Mouse (Mus musculus) stomach, embryonic 16.5 days (tissue): ENCODE measurements at regions not wholly inside any gene's neighbourhood (a gene's known extent, or its start where the extent isn't known, plus 50 kb on each side); places are given as distances from the start of the nearest gene placed in this dataset.
"Not testable (repeated sequence)": the region's sequence is repeated elsewhere in the genome, so short reads cannot be mapped to it uniquely, and the experiment has no call there.

Experiments used
- ATAC-seq: fragments of 200-750 bp; cut with Nextera tagmentation; 2 replicates; pipeline ENCODE4 v1.8.0; 2017; ENCODE audit warnings: moderate number of reproducible peaks, moderate TSS enrichment; ENCODE audit not compliant: insufficient read depth, low FRiP score
- H3K27ac ChIP-seq: fragments of 300-500 bp; sonication (generic); 2 replicates; pipeline ENCODE4 v1.5.1; 2014; ENCODE audit warnings: low read length
- H3K27me3 ChIP-seq: fragments of 300-500 bp; sonication (generic); 2 replicates; pipeline ENCODE4 v1.6.1; 2014; ENCODE audit warnings: low read length, control low read depth, mixed read lengths; ENCODE audit not compliant: control insufficient read depth, insufficient read depth
- H3K36me3 ChIP-seq: fragments of 300-500 bp; sonication (generic); 2 replicates; pipeline ENCODE4 v1.6.1; 2014; ENCODE audit warnings: low read length; ENCODE audit not compliant: control insufficient read depth, insufficient read depth
- H3K4me1 ChIP-seq: fragments of 300-500 bp; sonication (generic); 2 replicates; pipeline ENCODE4 v1.6.1; 2014; ENCODE audit warnings: low read length, control low read depth, mixed read lengths; ENCODE audit not compliant: control insufficient read depth, insufficient read depth
- H3K4me2 ChIP-seq: fragments of 300-500 bp; sonication (generic); 2 replicates; pipeline ENCODE4 v1.6.1; 2014; ENCODE audit warnings: low read depth, low read length, mixed read lengths
- H3K4me3 ChIP-seq: fragments of 300-500 bp; sonication (generic); replicated peaks from 2 replicates; pipeline ENCODE4 v1.5.1; 2014; ENCODE audit warnings: mild to moderate bottlenecking, low read length
- H3K9ac ChIP-seq: fragments of 300-500 bp; sonication (generic); 2 replicates; pipeline ENCODE4 v1.6.1; 2014; ENCODE audit warnings: low read length
- H3K9me3 ChIP-seq: fragments of 300-500 bp; sonication (generic); replicated peaks from 2 replicates; pipeline ENCODE4 v1.6.1; 2016; ENCODE audit warnings: low read length, control low read depth; ENCODE audit not compliant: control insufficient read depth
- WGBS: fragments of 180-500 bp; shearing (Covaris S2); extraction: QIAGEN DNeasy Blood & Tissue Kit; methylation state at CpG from one replicate; pipeline ENCODE4 v1.1.7; 2014; 5-methylcytosine and 5-hydroxymethylcytosine counted together

- Histone ChIP-seq H3K27me3 (no peaks in the 10 kb centered on the region), H3K9ac (no peak overlapping the region), H3K4me1 (no peaks in the 10 kb centered on the region), H3K4me3 (no peak overlapping the region), H3K36me3 (no peaks in the 10 kb centered on the region), H3K9me3 (peaks cover 7% of the 10 kb centered on the region; the same call in 1 of the 2 replicates), H3K27ac (no peak overlapping the region), H3K4me2 (no peak overlapping the region)
- WGBS: 84% methylated on average over 5 of the region's 5 CpGs
- ATAC-seq: no peak
Measured at GRCm38 (mm10) chr17:48698456-48698855, 233.7 kb upstream of the Lrfn2 start.

- H3K27me3 ChIP-seq: no peaks in the 10 kb centered on the region
- H3K4me2 ChIP-seq: no peak overlapping the region
- H3K36me3 ChIP-seq: no peaks in the 10 kb centered on the region
- H3K9me3 ChIP-seq: peaks cover 7% of the 10 kb centered on the region; the same call in 1 of the 2 replicates
- no peak overlapping the region for H3K9ac ChIP-seq
- WGBS: 26% methylated on average over 10 of the region's 10 CpGs
- H3K27ac ChIP-seq: no peak overlapping the region
- H3K4me3 ChIP-seq: no peak overlapping the region
- ATAC-seq: no peak
- no peaks in the 10 kb centered on the region for H3K4me1 ChIP-seq
Measured at GRCm38 (mm10) chr17:48700591-48700990, 231.6 kb upstream of the Lrfn2 start.

- H3K36me3 ChIP-seq: no peaks in the 10 kb centered on the region
- H3K4me3 ChIP-seq: no peak overlapping the region
- no peak overlapping the region for H3K4me2 ChIP-seq
- no peaks in the 10 kb centered on the region for H3K4me1 ChIP-seq
- no peak overlapping the region for H3K27ac ChIP-seq
- 81% methylated on average over 4 of the region's 4 CpGs for WGBS
- no peaks in the 10 kb centered on the region for H3K27me3 ChIP-seq
- no peak for ATAC-seq
- H3K9me3 ChIP-seq: no peaks in the 10 kb centered on the region
- no peak overlapping the region for H3K9ac ChIP-seq
Measured at GRCm38 (mm10) chr17:48720506-48720905, 211.7 kb upstream of the Lrfn2 start.

- WGBS: 67% methylated on average over 10 of the region's 10 CpGs
- H3K27ac ChIP-seq: no peak overlapping the region
- no peaks in the 10 kb centered on the region for H3K4me1 ChIP-seq
- H3K4me2 ChIP-seq: no peak overlapping the region
- no peak for ATAC-seq
- H3K9me3 ChIP-seq: no peaks in the 10 kb centered on the region
- H3K9ac ChIP-seq: no peak overlapping the region
- H3K4me3 ChIP-seq: no peak overlapping the region
- H3K27me3 ChIP-seq: no peaks in the 10 kb centered on the region
- no peaks in the 10 kb centered on the region for H3K36me3 ChIP-seq
Measured at GRCm38 (mm10) chr17:48723286-48723685, 208.9 kb upstream of the Lrfn2 start.

- H3K36me3 ChIP-seq: no peaks in the 10 kb centered on the region
- H3K4me3 ChIP-seq: no peak overlapping the region
- H3K27ac ChIP-seq: no peak overlapping the region
- H3K4me1 ChIP-seq: no peaks in the 10 kb centered on the region
- no peaks in the 10 kb centered on the region for H3K9me3 ChIP-seq
- no peak overlapping the region for H3K9ac ChIP-seq
- H3K27me3 ChIP-seq: no peaks in the 10 kb centered on the region
- ATAC-seq: peak; percentile 17; the same call in 1 of the 2 replicates
- 70% methylated on average over 11 of the region's 11 CpGs for WGBS
- H3K4me2 ChIP-seq: no peak overlapping the region
Measured at GRCm38 (mm10) chr17:48724513-48725112, 207.6 kb upstream of the Lrfn2 start.

- Histone ChIP-seq H3K4me2 (no peak overlapping the region), H3K27ac (no peak overlapping the region), H3K4me1 (no peaks in the 10 kb centered on the region), H3K36me3 (no peaks in the 10 kb centered on the region), H3K27me3 (no peaks in the 10 kb centered on the region), H3K9me3 (no peaks in the 10 kb centered on the region), H3K4me3 (no peak overlapping the region), H3K9ac (no peak overlapping the region)
- no peak for ATAC-seq
- WGBS: 52% methylated on average over 3 of the region's 3 CpGs
Measured at GRCm38 (mm10) chr17:48726460-48726859, 205.7 kb upstream of the Lrfn2 start.

- no peak overlapping the region for H3K4me2 ChIP-seq
- no peaks in the 10 kb centered on the region for H3K9me3 ChIP-seq
- H3K27ac ChIP-seq: no peak overlapping the region
- no peaks in the 10 kb centered on the region for H3K36me3 ChIP-seq
- no peaks in the 10 kb centered on the region for H3K4me1 ChIP-seq
- 75% methylated on average over 9 of the region's 9 CpGs for WGBS
- H3K9ac ChIP-seq: no peak overlapping the region
- H3K27me3 ChIP-seq: no peaks in the 10 kb centered on the region
- ATAC-seq: no peak
- no peak overlapping the region for H3K4me3 ChIP-seq
Measured at GRCm38 (mm10) chr17:48733801-48734200, 198.4 kb upstream of the Lrfn2 start.

- H3K9ac ChIP-seq, H3K4me3 ChIP-seq, H3K27me3 ChIP-seq, H3K27ac ChIP-seq, H3K4me1 ChIP-seq, H3K9me3 ChIP-seq, H3K36me3 ChIP-seq, H3K4me2 ChIP-seq, ATAC-seq: not testable (repeated sequence)
- WGBS: 76% methylated on average over 2 of the region's 2 CpGs
Measured at GRCm38 (mm10) chr17:48737181-48737580, 195.0 kb upstream of the Lrfn2 start.

GRCm38 (mm10) chr17:48738708-48739107, 193.5 kb upstream of the Lrfn2 start:
- no peaks in the 10 kb centered on the region for H3K9me3 ChIP-seq
- peak; percentile 84; the same call in 1 of the 2 replicates for ATAC-seq
- no peak overlapping the region for H3K27ac ChIP-seq
- H3K27me3 ChIP-seq: no peaks in the 10 kb centered on the region
- no peak overlapping the region; the same call in 1 of the 2 replicates for H3K4me2 ChIP-seq
- no peak overlapping the region for H3K9ac ChIP-seq
- no peaks in the 10 kb centered on the region for H3K4me1 ChIP-seq
- WGBS: 59% methylated on average over 5 of the region's 5 CpGs
- H3K36me3 ChIP-seq: no peaks in the 10 kb centered on the region
- no peak overlapping the region for H3K4me3 ChIP-seq
